Mouse (Mus musculus) left cerebral cortex, adult 2 months (tissue): ENCODE measurements around the gene Trappc4. TPM values are rescaled to one million over a fixed set of nuclear protein-coding genes. Genes with fewer than 3 reads are reported as not detected.
A peak's percentile ranks its signal among the peaks of the same experiment; 100 is the strongest.
"Not testable (repeated sequence)": the region's sequence is repeated elsewhere in the genome, so short reads cannot be mapped to it uniquely, and the experiment has no call there.

Source experiments
- DNase-seq, 2 experiments: peaks; one replicate each; pipeline ENCODE4 v3.0.0; 2021 to 2022; ENCODE audit warnings: low spot score in 2 of 2, mixed read lengths in 1 of 2; ENCODE audit errors: extremely low spot score in 1 of 2
- H3K27ac ChIP-seq: fragments of 200-600 bp; 2 replicates; pipeline ENCODE4 v1.8.1; 2022
- H3K4me3 ChIP-seq: fragments of 200-600 bp; 2 replicates; pipeline ENCODE4 v1.8.1; 2022
- CTCF ChIP-seq: fragments of 200-600 bp; IDR thresholded peaks from 2 replicates; pipeline ENCODE4 v1.8.1; 2022; ENCODE audit warnings: antibody characterized with exemption, mild to moderate bottlenecking, moderate library complexity
- intact Hi-C: fragments of 180-260 bp; cut with DNase I; formaldehyde crosslinking; loops from one replicate; pipeline ENCODE4 v1.15.1; 2025
- microRNA-seq, 2 experiments: library from miRNA; unstranded; fragments of <30 nt; microRNA quantifications; one replicate each; pipeline ENCODE4 v1.2.0; 2021
- total RNA-seq, 2 experiments: library from RNA; stranded (reverse); gene quantifications; 2 replicates each; pipeline ENCODE4 v1.2.3; 2021

Gene Trappc4
- total RNA-seq, 2 experiments from 2014 or later: 66.8 to 70.2 TPM

GRCm38 (mm10) chr9:44376141-44376540 is 31.3 kb downstream of the Trappc4 start:
- no peak for DNase-seq
- no peak for TF ChIP-seq CTCF
- Histone ChIP-seq H3K27ac (no peak overlapping the region), H3K4me3 (no peak overlapping the region)
- intact Hi-C loops: no loop called here

- Histone ChIP-seq H3K4me3 (no peak overlapping the region), H3K27ac (no peak overlapping the region)
- no peak for TF ChIP-seq CTCF
- no peak for DNase-seq
- intact Hi-C loops: no loop called here
These were observed 34.0 kb downstream of the Trappc4 start for GRCm38 (mm10) chr9:44373386-44373785.

- no peak for DNase-seq
- H3K4me3 ChIP-seq: no peak overlapping the region
- peak; percentile 46 for TF ChIP-seq CTCF
- no peak overlapping the region for H3K27ac ChIP-seq
- intact Hi-C loops: no loop called here
These were observed 42.9 kb downstream of the Trappc4 start for GRCm38 (mm10) chr9:44364480-44364879.

GRCm38 (mm10) chr9:44361931-44362330 is 45.5 kb downstream of the Trappc4 start:
- intact Hi-C loops, DNase-seq: not testable (repeated sequence)
- Histone ChIP-seq H3K27ac (peak overlapping the region; percentile 73), H3K4me3 (peak overlapping the region; percentile 90)

GRCm38 (mm10) chr9:44361190-44361917 is 46.0 kb downstream of the Trappc4 start, which contains the start of gene Vps11:
Vps11 (minus strand) TSS chr9:44361670.
- TF ChIP-seq CTCF: no peak
- H3K27ac ChIP-seq: peak within 1 kb of the TSS; percentile 84
- intact Hi-C loops: no loop called here

GRCm38 (mm10) chr9:44357207-44357606 is 50.2 kb downstream of the Trappc4 start:
- intact Hi-C loops: no loop called here
- H3K4me3 ChIP-seq: no peak overlapping the region
- H3K27ac ChIP-seq: no peak overlapping the region
- no peak for DNase-seq
- TF ChIP-seq CTCF: peak; percentile 43

More at GRCm38 (mm10) chr9:44361190-44361917, 46.0 kb downstream of the Trappc4 start, which contains the start of gene Vps11:
- H3K4me3 ChIP-seq: peak within 1 kb of the TSS; percentile 90
- peak; percentile 91 to 94 for DNase-seq

Small RNA genes lying within 50 kb of the gene (microRNA-seq; reads per million reads assigned to microRNA genes)
- 0.24 to 0.96 reads per million in 2 experiments for gene Mir7085

Other genes starting within 250 kb of the Trappc4 start
- 10 to 100 TPM; 59.5 to 66.3 TPM for gene Cbl, start 173.6 kb downstream of the Trappc4 start, total RNA-seq
- gene Ccdc153, start 166.9 kb downstream of the Trappc4 start, total RNA-seq: 1 to 10 TPM in 1 of 2 experiments, under 1 TPM in 1; 0.77 to 1.1 TPM
- gene Pdzd3, start 156.1 kb downstream of the Trappc4 start, total RNA-seq: 1 to 10 TPM in 1 of 2 experiments, under 1 TPM in 1; 0.50 to 1.2 TPM
- 10 to 100 TPM in 1 of 2 experiments, 1 to 10 TPM in 1; 8.7 to 13.3 TPM for gene Nlrx1, start 139.0 kb downstream of the Trappc4 start, total RNA-seq
- 10 to 100 TPM; 62.1 TPM for gene Abcg4, start 119.0 kb downstream of the Trappc4 start, total RNA-seq
- 10 to 100 TPM; 28.9 to 29.3 TPM for gene Hinfp, start 101.9 kb downstream of the Trappc4 start, total RNA-seq
- 100 to 1,000 TPM; 190 to 222 TPM for gene C2cd2l, start 87.3 kb downstream of the Trappc4 start, total RNA-seq
- 10 to 100 TPM; 13.8 to 14.6 TPM for gene Dpagt1, start 81.6 kb downstream of the Trappc4 start, total RNA-seq
- 10 to 100 TPM; 46.1 to 53.2 TPM for gene H2afx, start 72.9 kb downstream of the Trappc4 start, total RNA-seq
- 10 to 100 TPM; 20.8 to 21.1 TPM for gene Hmbs, start 63.4 kb downstream of the Trappc4 start, total RNA-seq
- 10 to 100 TPM; 52.1 to 53.1 TPM for gene Vps11, start 45.9 kb downstream of the Trappc4 start, total RNA-seq
- 100 to 1,000 TPM; 127 to 139 TPM for gene Hyou1, start 28.1 kb downstream of the Trappc4 start, total RNA-seq
- gene Slc37a4, start 10.7 kb downstream of the Trappc4 start, total RNA-seq: 10 to 100 TPM; 25.3 to 28.4 TPM
- gene Rps25, start 461 bp downstream of the Trappc4 start, total RNA-seq: 100 to 1,000 TPM; 644 to 664 TPM
- 10 to 100 TPM; 19.9 to 22.2 TPM for gene Ccdc84, start 11.0 kb upstream of the Trappc4 start, total RNA-seq
- gene Foxr1, start 33.5 kb upstream of the Trappc4 start, total RNA-seq: not detected
- gene Upk2, start 47.4 kb upstream of the Trappc4 start, total RNA-seq: not detected
- 10 to 100 TPM; 58.6 to 63.4 TPM for gene Bcl9l, start 75.2 kb upstream of the Trappc4 start, total RNA-seq
- gene Cxcr5, start 154.3 kb upstream of the Trappc4 start, total RNA-seq: not detected
- 100 to 1,000 TPM; 145 to 148 TPM for gene Ddx6, start 197.3 kb upstream of the Trappc4 start, total RNA-seq